Comparison of ENCODE assay signal across 8 mouse cellular contexts in the genomic region with DNA sequence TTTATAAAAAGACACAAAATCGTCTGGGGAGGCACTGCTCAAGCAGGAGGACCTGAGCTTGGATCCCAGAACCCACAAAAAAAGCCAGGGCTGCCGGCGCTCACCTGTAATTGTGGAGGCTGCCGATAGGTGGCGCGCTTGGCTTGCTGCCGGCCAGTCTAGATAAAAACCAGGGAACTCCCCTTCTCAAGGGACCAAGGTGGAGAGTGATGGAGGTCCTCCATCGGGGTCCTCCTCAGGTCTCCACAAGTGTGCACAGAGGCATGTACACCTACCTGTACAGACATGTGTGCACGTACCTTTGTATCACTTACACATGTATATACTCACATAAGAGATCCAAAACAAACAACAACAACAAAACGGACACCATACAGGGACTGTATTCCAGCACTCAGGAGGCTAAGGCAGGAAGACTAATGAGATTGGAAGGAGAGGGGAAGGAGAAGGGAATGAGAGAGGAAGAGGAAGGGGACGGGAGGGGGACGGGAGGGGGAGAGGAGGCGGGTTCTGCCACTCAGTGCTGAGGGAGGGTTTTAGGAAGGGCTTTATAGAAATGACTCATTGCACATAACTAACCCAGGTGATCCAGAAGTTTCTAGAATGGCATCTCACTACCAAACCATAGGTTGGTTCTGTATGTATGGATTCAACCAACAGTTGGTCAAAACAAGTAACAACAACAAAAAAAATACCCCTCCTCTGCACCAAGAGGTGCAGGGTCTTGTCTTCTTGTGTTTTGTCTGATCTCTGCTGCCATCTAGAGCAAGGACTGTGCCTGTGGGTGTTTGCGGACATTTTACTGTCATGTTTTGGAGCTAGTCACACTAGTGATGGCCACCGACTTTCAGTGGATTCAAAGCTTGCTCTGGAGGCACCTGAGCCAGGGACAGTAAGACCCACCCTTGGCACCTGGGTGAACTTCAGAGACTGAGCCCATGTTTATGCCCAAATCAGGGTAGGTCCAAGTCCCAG. TPM values are rescaled to one million over a fixed set of nuclear protein-coding genes. Genes with fewer than 3 reads are reported as not detected.
DNase-seq lines count a peak whose midpoint lies in the region; ATAC-seq and TF ChIP-seq lines count a peak whose summit lies in the region.
"Had no signal": no experiment of that assay in that cellular context is flagged by ENCODE, and none has a peak within 500 bp of the region (broad histone marks: within the 10 kb centered on the region; RNA-seq: fewer than 3 reads in every experiment).

No protein-coding gene starts in this region.

- H3K9me3 ChIP-seq in G1E (replicated peaks): no peaks in the 10 kb centered on the region
- H3K9me3 ChIP-seq in heart, embryonic 14.5 days (ENCODE audit: control insufficient read depth, low read length): no peaks in the 10 kb centered on the region
- H3K9me3 ChIP-seq in megakaryocyte, embryonic 14.5 days: no peaks in the 10 kb centered on the region
- H3K9me3 ChIP-seq: midbrain, embryonic 12.5 days had no signal

- no peak overlapping the region; the same call in 1 of the 2 replicates for H3K4me3 ChIP-seq in G1E (ENCODE audit: low read depth, low read length)
- no peak overlapping the region for H3K4me3 ChIP-seq in heart, embryonic 14.5 days (ENCODE audit: control insufficient read depth in 1 of 2, insufficient read depth in 1 of 2, low read depth in 1 of 2, low read length in 2 of 2)
- H3K4me3 ChIP-seq in megakaryocyte, embryonic 14.5 days (replicated peaks): peak overlapping the region; percentile 24
- no peak overlapping the region for H3K4me3 ChIP-seq in spleen, adult 2 months (ENCODE audit: extremely low read depth, insufficient read depth, insufficient read length)
- H3K4me3 ChIP-seq: midbrain, embryonic 12.5 days had no signal

- H3K36me3 ChIP-seq in G1E (replicated peaks): no peaks in the 10 kb centered on the region
- H3K36me3 ChIP-seq in heart, embryonic 14.5 days (ENCODE audit: control insufficient read depth, insufficient read depth, low read length): no peaks in the 10 kb centered on the region
- H3K36me3 ChIP-seq in megakaryocyte, embryonic 14.5 days (replicated peaks; ENCODE audit: low read length): no peaks in the 10 kb centered on the region
- H3K36me3 ChIP-seq in spleen, adult 2 months (ENCODE audit: control insufficient read depth, insufficient read depth, low read length): no peaks in the 10 kb centered on the region
- H3K36me3 ChIP-seq: midbrain, embryonic 12.5 days had no signal

- TF ChIP-seq POLR2A in spleen, adult 2 months (IDR thresholded peaks at IDR 0.05; ENCODE audit: low read depth, low read length): no peak

- peak; percentile 83 for TF ChIP-seq CTCF in G1E (IDR thresholded peaks at IDR 0.05; ENCODE audit: low read depth, low read length)
- peak; percentile 81 for TF ChIP-seq CTCF in spleen, adult 2 months (IDR thresholded peaks at IDR 0.05; ENCODE audit: extremely low read depth, insufficient read depth, insufficient read length, insufficient replicate concordance)

- no peak overlapping the region for H3K27ac ChIP-seq in heart, embryonic 14.5 days (replicated peaks in 1 of 2; ENCODE audit: control insufficient read depth in 1 of 2, insufficient read depth in 1 of 2, low read depth in 2 of 2, low read length in 2 of 2)
- H3K27ac ChIP-seq in spleen, adult 2 months (ENCODE audit: insufficient read depth, low read length): no peak overlapping the region
- H3K27ac ChIP-seq: midbrain, embryonic 12.5 days had no signal

- H3K4me1 ChIP-seq in G1E (ENCODE audit: insufficient read depth, low read depth, low read length): peaks cover 29% of the 10 kb centered on the region
- no peaks in the 10 kb centered on the region for H3K4me1 ChIP-seq in heart, embryonic 14.5 days (ENCODE audit: control insufficient read depth in 2 of 2, insufficient read depth in 2 of 2, low read length in 2 of 2)
- peaks cover 12% of the 10 kb centered on the region for H3K4me1 ChIP-seq in megakaryocyte, embryonic 14.5 days
- no peaks in the 10 kb centered on the region for H3K4me1 ChIP-seq in spleen, adult 2 months (ENCODE audit: control insufficient read depth, insufficient read depth, insufficient read length)
- H3K4me1 ChIP-seq: midbrain, embryonic 12.5 days had no signal

- ATAC-seq in G1E (ENCODE audit: extremely low read depth, insufficient number of reproducible peaks, low FRiP score, poor library complexity, severe bottlenecking): peak; percentile 34; the same call in 1 of the 2 replicates
- 0 out of 2 replicates have a peak, but pooled peaks have one; percentile 24 for ATAC-seq in heart, embryonic 14.5 days (ENCODE audit: insufficient number of reproducible peaks, insufficient read depth, low FRiP score, low read depth)

- H3K4me2 ChIP-seq in heart, embryonic 14.5 days (ENCODE audit: low read length): peak overlapping the region; percentile 33
- H3K4me2 ChIP-seq: midbrain, embryonic 12.5 days had no signal

- 30% methylated on average over 15 of the region's 15 CpGs for WGBS in heart, embryonic 14.5 days
- 30% methylated on average over 15 of the region's 15 CpGs for WGBS in spleen, adult 2 months

- no peak overlapping the region for H3K9ac ChIP-seq in heart, embryonic 14.5 days (ENCODE audit: low read length)
- H3K9ac ChIP-seq: midbrain, embryonic 12.5 days had no signal

- peak; percentile 53 for DNase-seq in G1E (ENCODE audit: low spot score)
- peak; percentile 70 for DNase-seq in adrenal gland, adult 2 months
- peak; percentile 51 for DNase-seq in embryo, embryonic 9.5 days (ENCODE audit: extremely low spot score)
- peak; percentile 68 to 72 for DNase-seq in layer of hippocampus, postnatal 14 days (ENCODE audit: low spot score in 2 of 2)
- DNase-seq in spleen, adult 2 months (ENCODE audit: low read depth in 1 of 2, low spot score in 2 of 2): peak; percentile 7 to 48

- peaks cover 34% of the 10 kb centered on the region for H3K27me3 ChIP-seq in G1E (ENCODE audit: insufficient read depth, low read length)
- H3K27me3 ChIP-seq in heart, embryonic 14.5 days (ENCODE audit: control insufficient read depth, insufficient read depth, low read length): no peaks in the 10 kb centered on the region
- H3K27me3 ChIP-seq in megakaryocyte, embryonic 14.5 days (replicated peaks): peaks cover 27% of the 10 kb centered on the region
- no peaks in the 10 kb centered on the region for H3K27me3 ChIP-seq in spleen, adult 2 months (ENCODE audit: control insufficient read depth, insufficient read depth, low read length)
- H3K27me3 ChIP-seq: midbrain, embryonic 12.5 days had no signal

RNA-seq across cellular contexts. Expression of gene Kif28, which starts 10.3 kb away (rescaled TPM):
- total RNA-seq in G1E (2014; fragmentation: Nextera tagmentation) (not detected in 2 replicates), G1E (2017) (0.05 TPM in 1 of 2 replicates, not detected in the other)
- polyA plus RNA-seq in G1E (2012): 0.01 TPM in 1 of 2 replicates, not detected in the other
- not detected for total RNA-seq in adrenal gland, adult 2 months (2021)
- polyA plus RNA-seq in adrenal gland, adult 2 months (2012; rRNA removed): not detected in 2 replicates
- 0.11 TPM in 1 of 2 replicates, not detected in the other for polyA plus RNA-seq in heart, embryonic 14.5 days (2014; fragmentation: Nextera tagmentation; extraction: Ambion mirVana)
- under 1 TPM; 0.19 to 0.32 TPM for total RNA-seq in layer of hippocampus, postnatal 14 days (2021)
- not detected in 2 replicates for polyA plus RNA-seq in megakaryocyte, embryonic 14.5 days (2012; ENCODE audit: insufficient read depth, low replicate concordance)
- polyA plus RNA-seq in spleen, adult 2 months (2012; rRNA removed): not detected in 2 replicates
- polyA plus RNA-seq: midbrain, embryonic 12.5 days had no signal
